Mouse (Mus musculus): Measurements from ENCODE around the gene Bri3.
"Not testable (repeated sequence)": the region's sequence is repeated elsewhere in the genome, so short reads cannot be mapped to it uniquely, and the experiment has no call there.

GRCm38 (mm10) chr5:144335357-144335756 lies 91.1 kb downstream of the Bri3 start:
- not testable (repeated sequence) for TF ChIP-seq CTCF (IDR thresholded peaks at IDR 0.05; ENCODE audit: borderline replicate concordance, insufficient read depth, low read length); POLR2A (IDR thresholded peaks at IDR 0.05; ENCODE audit: low read depth, low read length)
